Comparison of ENCODE assay signal across 8 mouse cellular contexts in the genomic region with DNA sequence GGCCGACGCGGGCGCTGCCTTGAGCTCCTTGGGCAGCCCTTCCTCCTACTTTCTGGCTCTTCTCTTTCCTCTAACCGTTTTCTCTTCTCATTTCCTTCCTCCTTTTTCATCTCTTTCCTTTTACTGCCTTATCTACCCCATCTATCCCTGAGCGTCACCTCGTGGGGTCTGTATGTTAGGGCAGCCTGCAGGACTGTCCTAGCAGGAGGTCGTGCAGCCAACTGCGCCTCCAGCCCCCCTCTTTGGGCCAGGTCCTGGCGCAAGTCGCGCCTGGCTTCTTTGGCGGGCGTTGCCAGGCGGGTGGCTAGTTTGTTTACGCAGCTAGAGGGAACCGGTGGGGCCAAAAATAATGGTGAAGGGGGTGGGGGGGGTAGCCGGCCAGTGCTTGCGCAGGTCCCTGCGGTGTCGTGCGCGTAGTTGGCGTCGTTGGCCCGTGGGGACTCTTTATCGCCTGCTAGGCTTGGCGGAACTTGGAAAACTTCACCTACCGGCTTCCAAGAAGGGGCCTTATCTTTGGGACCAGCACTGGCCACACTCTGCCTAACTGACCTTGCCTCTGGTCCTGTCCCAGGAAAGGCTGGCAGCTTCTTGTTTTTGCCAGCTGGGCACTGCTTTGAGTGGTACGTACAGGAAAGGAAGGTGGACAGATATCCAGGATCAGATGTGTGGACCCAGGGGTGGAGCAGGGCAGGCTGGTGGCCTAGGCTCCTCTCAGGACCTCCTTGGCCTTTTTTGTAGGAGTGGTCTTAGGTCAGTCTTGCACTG. TPM values are rescaled to one million over a fixed set of nuclear protein-coding genes. Genes with fewer than 3 reads are reported as not detected.
DNase-seq lines count a peak whose midpoint lies in the region; ATAC-seq and TF ChIP-seq lines count a peak whose summit lies in the region.

No protein-coding gene starts in this region.

- peaks cover 18% of the 10 kb centered on the region for H3K36me3 ChIP-seq in intestine, postnatal 0 days (ENCODE audit: control insufficient read depth, insufficient read depth)
- peaks cover 2% of the 10 kb centered on the region for H3K36me3 ChIP-seq in splenic B cell, adult 2 months (ENCODE audit: control insufficient read depth, insufficient read depth, low read length, poor library complexity, severe bottlenecking)

- peak overlapping the region; percentile 90 for H3K4me3 ChIP-seq in intestine, postnatal 0 days (ENCODE audit: low read depth, low read length)

- no peaks in the 10 kb centered on the region for H3K27me3 ChIP-seq in intestine, postnatal 0 days (replicated peaks; ENCODE audit: control insufficient read depth, insufficient read depth, low read length)
- no peaks in the 10 kb centered on the region for H3K27me3 ChIP-seq in splenic B cell, adult 2 months (ENCODE audit: control insufficient read depth, insufficient read depth, low read length, poor library complexity, severe bottlenecking)

- no peaks in the 10 kb centered on the region; the same call in 1 of the 2 replicates for H3K4me1 ChIP-seq in intestine, postnatal 0 days (replicated peaks; ENCODE audit: control insufficient read depth, insufficient read depth, low read length)

- peak overlapping the region; percentile 82 for H3K9ac ChIP-seq in intestine, postnatal 0 days (ENCODE audit: low read depth, low read length)

- peak overlapping the region; percentile 41; the same call in 1 of the 2 replicates for H3K27ac ChIP-seq in intestine, postnatal 0 days (ENCODE audit: low read depth, low read length)

- peak; percentile 9 for ATAC-seq in common myeloid progenitor, adult 5-6 weeks (replicated peaks; ENCODE audit: low read depth, poor library complexity, severe bottlenecking)
- ATAC-seq in intestine, postnatal 0 days, result no peak

- H3K9me3 ChIP-seq in intestine, postnatal 0 days (ENCODE audit: control insufficient read depth), result no peaks in the 10 kb centered on the region

- peak overlapping the region; percentile 87 for H3K4me2 ChIP-seq in intestine, postnatal 0 days (replicated peaks; ENCODE audit: low read depth)

- peak; percentile 42 for TF ChIP-seq CTCF in intestine, postnatal 0 days (IDR thresholded peaks at IDR 0.05; ENCODE audit: low read depth)

- DNase-seq in ovary, postnatal 36 days (ENCODE audit: low spot score), result peak; percentile 56
- no peak for DNase-seq in ovary, adult 18-20 months (ENCODE audit: low spot score)
- DNase-seq in heart, adult 11 months, result peak; percentile 98
- DNase-seq in lung, postnatal 14 days, result peak; percentile 50
- DNase-seq in splenic B cell, adult 2 months (ENCODE audit: low read depth, low spot score), result peak; percentile 53
- no peak for DNase-seq in left cerebral cortex, adult 11 months (ENCODE audit: low spot score)

- 1% methylated on average over 30 of the region's 30 CpGs for WGBS in intestine, postnatal 0 days

RNA-seq across cellular contexts. Expression of gene Stk11, which starts 1.5 kb away (rescaled TPM):
- total RNA-seq in common myeloid progenitor, adult 5-6 weeks (2017), result 102 and 139 TPM in 2 replicates
- 11.7 and 12.4 TPM in 2 replicates for polyA plus RNA-seq in intestine, postnatal 0 days (2015; fragmentation: Nextera tagmentation; extraction: Ambion mirVana)

RNA-seq across cellular contexts. Expression of gene Sbno2, which starts 11.7 kb away (rescaled TPM):
- 16.2 and 22.3 TPM in 2 replicates for total RNA-seq in common myeloid progenitor, adult 5-6 weeks (2017)
- 9.8 and 11.1 TPM in 2 replicates for polyA plus RNA-seq in intestine, postnatal 0 days (2015; fragmentation: Nextera tagmentation; extraction: Ambion mirVana)

RNA-seq across cellular contexts. Expression of gene Atp5d, which starts 21.3 kb away (rescaled TPM):
- total RNA-seq in common myeloid progenitor, adult 5-6 weeks (2017), result 52.3 and 60.0 TPM in 2 replicates
- 1,009 and 1,013 TPM in 2 replicates for polyA plus RNA-seq in intestine, postnatal 0 days (2015; fragmentation: Nextera tagmentation; extraction: Ambion mirVana)

RNA-seq across cellular contexts. Expression of gene Cbarp, which starts 23.5 kb away (rescaled TPM):
- 0.41 and 0.73 TPM in 2 replicates for total RNA-seq in common myeloid progenitor, adult 5-6 weeks (2017)
- polyA plus RNA-seq in intestine, postnatal 0 days (2015; fragmentation: Nextera tagmentation; extraction: Ambion mirVana), result 2.1 and 2.7 TPM in 2 replicates

RNA-seq across cellular contexts. Expression of gene Midn, which starts 31.0 kb away (rescaled TPM):
- total RNA-seq in common myeloid progenitor, adult 5-6 weeks (2017), result 15.8 and 18.4 TPM in 2 replicates
- 18.1 and 19.5 TPM in 2 replicates for polyA plus RNA-seq in intestine, postnatal 0 days (2015; fragmentation: Nextera tagmentation; extraction: Ambion mirVana)

Comparison
In these comparisons a context has a peak if more than half of its experiments do, and no peak if none do; other contexts are left out.
1. DNase-seq: peak in ovary, postnatal 36 days (single experiment), heart, adult 11 months (single experiment), lung, postnatal 14 days (single experiment) and splenic B cell, adult 2 months (single experiment); none in ovary, adult 18-20 months (single experiment) and left cerebral cortex, adult 11 months (single experiment).